Mouse (Mus musculus): ENCODE data around the gene Isg20l2.

Isg20l2 gene

GRCm38 (mm10) chr3:87913491-87913890 is 16.6 kb upstream of the Isg20l2 start:
- DNase-seq (ENCODE audit: low read depth), result no peak

GRCm38 (mm10) chr3:87913891-87914290 is 16.2 kb upstream of the Isg20l2 start:
- DNase-seq (ENCODE audit: low read depth), result no peak

GRCm38 (mm10) chr3:87916990-87917389 is 13.1 kb upstream of the Isg20l2 start:
- no peak for DNase-seq (ENCODE audit: low read depth)

GRCm38 (mm10) chr3:87918551-87918950 is 11.6 kb upstream of the Isg20l2 start:
- DNase-seq (ENCODE audit: low read depth), result no peak

GRCm38 (mm10) chr3:87919336-87920108 is 10.6 kb upstream of the Isg20l2 start, which contains the start of gene Mrpl24:
Gene Mrpl24 (plus strand): TSS chr3:87919506.
- DNase-seq (ENCODE audit: low read depth), result peak; percentile 87

GRCm38 (mm10) chr3:87920270-87920943 is 9.7 kb upstream of the Isg20l2 start:
- no peak for DNase-seq (ENCODE audit: low read depth)

GRCm38 (mm10) chr3:87924996-87925395 is 5.1 kb upstream of the Isg20l2 start:
- no peak for DNase-seq (ENCODE audit: low read depth)

GRCm38 (mm10) chr3:87927452-87927851 is 2.7 kb upstream of the Isg20l2 start:
- DNase-seq (ENCODE audit: low read depth), result no peak

- no peak for DNase-seq (ENCODE audit: low read depth)
Measured at GRCm38 (mm10) chr3:87929341-87930077, 605 bp upstream of the Isg20l2 start.

- DNase-seq (ENCODE audit: low read depth), result no peak
Measured at GRCm38 (mm10) chr3:87934026-87934425, 3.9 kb downstream of the Isg20l2 start.

- no peak for DNase-seq (ENCODE audit: low read depth)
Measured at GRCm38 (mm10) chr3:87934501-87934900, 4.4 kb downstream of the Isg20l2 start.

- no peak for DNase-seq (ENCODE audit: low read depth)
Measured at GRCm38 (mm10) chr3:87935201-87935600, 5.1 kb downstream of the Isg20l2 start.

- no peak for DNase-seq (ENCODE audit: low read depth)
Measured at GRCm38 (mm10) chr3:87935776-87936175, 5.7 kb downstream of the Isg20l2 start.

- no peak for DNase-seq (ENCODE audit: low read depth)
Measured at GRCm38 (mm10) chr3:87940611-87941010, 10.5 kb downstream of the Isg20l2 start.

GRCm38 (mm10) chr3:87942471-87942870 is 12.4 kb downstream of the Isg20l2 start:
- peak; percentile 80 for DNase-seq (ENCODE audit: low read depth)

GRCm38 (mm10) chr3:87943586-87943985 is 13.5 kb downstream of the Isg20l2 start:
- DNase-seq (ENCODE audit: low read depth), result no peak

GRCm38 (mm10) chr3:87944838-87945600 is 14.9 kb downstream of the Isg20l2 start:
- no peak for DNase-seq (ENCODE audit: low read depth)

- DNase-seq (ENCODE audit: low read depth), result no peak
Measured at GRCm38 (mm10) chr3:87945781-87946540, 15.8 kb downstream of the Isg20l2 start.

- no peak for DNase-seq (ENCODE audit: low read depth)
Measured at GRCm38 (mm10) chr3:87946541-87946860, 16.4 kb downstream of the Isg20l2 start.

GRCm38 (mm10) chr3:87947056-87947810 is 17.1 kb downstream of the Isg20l2 start:
- DNase-seq (ENCODE audit: low read depth), result no peak

- no peak for DNase-seq (ENCODE audit: low read depth)
Measured at GRCm38 (mm10) chr3:87947811-87948199, 17.7 kb downstream of the Isg20l2 start.

Measured in fibroblast of lung, adult 2 months (primary cell).